ENCODE assay signal across 8 mouse cellular contexts in genomic region chr1:34434660-34435160, GRCm38 (mm10). TPM values are rescaled to one million over a fixed set of nuclear protein-coding genes. Genes with fewer than 3 reads are reported as not detected.
A peak's percentile ranks its signal among the peaks of the same experiment; 100 is the strongest.
DNase-seq lines count a peak whose midpoint lies in the region; ATAC-seq and TF ChIP-seq lines count a peak whose summit lies in the region.

No protein-coding gene starts in this region.

- peak; percentile 72; the same call in 1 of the 2 replicates for TF ChIP-seq POLR2A in lung, adult 2 months (IDR thresholded peaks at IDR 0.05; ENCODE audit: borderline replicate concordance, extremely low read depth, low read depth, low read length)

- H3K36me3 ChIP-seq in G1E (replicated peaks) = peaks cover 32% of the 10 kb centered on the region
- H3K36me3 ChIP-seq in forebrain, embryonic 16.5 days (ENCODE audit: control insufficient read depth, insufficient read depth) = peaks cover 14% of the 10 kb centered on the region
- H3K36me3 ChIP-seq in neural tube, embryonic 15.5 days = no peaks in the 10 kb centered on the region; the same call in 1 of the 2 replicates

- H3K27ac ChIP-seq in forebrain, embryonic 16.5 days (ENCODE audit: low read length) = peak overlapping the region; percentile 95
- peak overlapping the region; percentile 89 for H3K27ac ChIP-seq in layer of hippocampus, adult 2 months
- H3K27ac ChIP-seq in neural tube, embryonic 15.5 days (replicated peaks) = peak overlapping the region; percentile 94

- peak overlapping the region; percentile 70 for H3K4me3 ChIP-seq in G1E (ENCODE audit: low read depth, low read length)
- H3K4me3 ChIP-seq in forebrain, embryonic 16.5 days (replicated peaks; ENCODE audit: low read length) = peak overlapping the region; percentile 66
- peak overlapping the region; percentile 80 for H3K4me3 ChIP-seq in layer of hippocampus, adult 2 months
- H3K4me3 ChIP-seq in lung, adult 2 months (replicated peaks; ENCODE audit: extremely low read depth, low read depth, low read length) = peak overlapping the region; percentile 76
- peak overlapping the region; percentile 71 for H3K4me3 ChIP-seq in neural tube, embryonic 15.5 days (replicated peaks)

- intact Hi-C loops in heart, postnatal 36 days (cut with DNase I) = loop anchor here (5.0 to 10.0 kb wide), 3 partner anchors 317 to 620 kb away; partner anchors contain the start of gene Zfp451

- peaks cover 40% of the 10 kb centered on the region for H3K9me3 ChIP-seq in G1E (replicated peaks)
- H3K9me3 ChIP-seq in forebrain, embryonic 16.5 days (ENCODE audit: control insufficient read depth, low read length) = peaks cover 22% of the 10 kb centered on the region
- peaks cover 5% of the 10 kb centered on the region; the same call in 1 of the 2 replicates for H3K9me3 ChIP-seq in neural tube, embryonic 15.5 days (replicated peaks)

- peak overlapping the region; percentile 54 for H3K4me2 ChIP-seq in forebrain, embryonic 16.5 days (ENCODE audit: low read length)
- H3K4me2 ChIP-seq in neural tube, embryonic 15.5 days = peak overlapping the region; percentile 63

- peaks cover 22% of the 10 kb centered on the region for H3K4me1 ChIP-seq in G1E (ENCODE audit: insufficient read depth, low read depth, low read length)
- H3K4me1 ChIP-seq in forebrain, embryonic 16.5 days (replicated peaks; ENCODE audit: control insufficient read depth, insufficient read depth, low read length) = peaks cover 24% of the 10 kb centered on the region
- peaks cover 4% of the 10 kb centered on the region for H3K4me1 ChIP-seq in lung, adult 2 months (ENCODE audit: control insufficient read depth, insufficient read depth, low read length)
- H3K4me1 ChIP-seq in neural tube, embryonic 15.5 days = peaks cover 28% of the 10 kb centered on the region

- peak overlapping the region; percentile 77 for H3K9ac ChIP-seq in forebrain, embryonic 16.5 days (replicated peaks; ENCODE audit: low read depth, low read length)
- H3K9ac ChIP-seq in neural tube, embryonic 15.5 days (replicated peaks) = peak overlapping the region; percentile 69

- DNase-seq in G1E (ENCODE audit: low spot score) = no peak
- DNase-seq in cerebellum, adult 18-20 months = peak; percentile 91 to 96
- peak; percentile 93 to 95 for DNase-seq in heart, postnatal 36 days
- peak; percentile 90 to 94 for DNase-seq in layer of hippocampus, adult 2 months (ENCODE audit: low spot score in 2 of 2)
- DNase-seq in lung, adult 2 months = peak; percentile 93
- peak; percentile 88 for DNase-seq in testis, postnatal 10 days (ENCODE audit: low spot score)

- no peak for TF ChIP-seq CTCF in G1E (IDR thresholded peaks at IDR 0.05; ENCODE audit: low read depth, low read length)
- TF ChIP-seq CTCF in layer of hippocampus, adult 2 months (conservative IDR thresholded peaks at IDR 0.05) = no peak
- no peak for TF ChIP-seq CTCF in lung, adult 2 months (IDR thresholded peaks at IDR 0.05; ENCODE audit: insufficient read depth, low read length)

- whole genome bisulfite sequencing in forebrain, embryonic 16.5 days = under 1% methylated on average over 30 of the region's 30 CpGs
- WGBS in lung, adult 2 months = 1% methylated on average over 30 of the region's 30 CpGs
- under 1% methylated on average over 30 of the region's 30 CpGs for WGBS in neural tube, embryonic 15.5 days

- H3K27me3 ChIP-seq in G1E (ENCODE audit: insufficient read depth, low read length) = no peaks in the 10 kb centered on the region; the same call in 1 of the 2 replicates
- no peaks in the 10 kb centered on the region for H3K27me3 ChIP-seq in forebrain, embryonic 16.5 days (replicated peaks; ENCODE audit: control insufficient read depth, insufficient read depth, low read length)
- no peaks in the 10 kb centered on the region for H3K27me3 ChIP-seq in neural tube, embryonic 15.5 days (replicated peaks)

- no peak for ATAC-seq in G1E (ENCODE audit: extremely low read depth, insufficient number of reproducible peaks, low FRiP score, poor library complexity, severe bottlenecking)
- ATAC-seq in forebrain, embryonic 16.5 days = peak; percentile 18; the same call in 1 of the 2 replicates
- peak; percentile 36 for ATAC-seq in neural tube, embryonic 15.5 days (ENCODE audit: low FRiP score)

RNA-seq across cellular contexts. Expression of gene Ccdc115, which starts 4.8 kb away (rescaled TPM):
- total RNA-seq in G1E (2014; fragmentation: Nextera tagmentation) (97.1 and 135 TPM in 2 replicates), G1E (2017) (146 TPM in 2 replicates)
- 60.5 and 74.6 TPM in 2 replicates for polyA plus RNA-seq in G1E (2012)
- 67.4 and 73.6 TPM in 2 replicates for polyA plus RNA-seq in forebrain, embryonic 16.5 days (2015; fragmentation: Nextera tagmentation; extraction: Ambion mirVana)
- 10 to 100 TPM; 14.1 to 15.2 TPM for total RNA-seq in heart, postnatal 36 days (2021)
- 10 to 100 TPM; 19.2 to 20.3 TPM for total RNA-seq in layer of hippocampus, adult 2 months (2021)
- 21.8 and 21.9 TPM in 2 replicates for polyA plus RNA-seq in lung, adult 2 months (2012; rRNA removed)
- 63.9 and 65.2 TPM in 2 replicates for polyA plus RNA-seq in neural tube, embryonic 15.5 days (2015; fragmentation: Nextera tagmentation; extraction: Ambion mirVana)

RNA-seq across cellular contexts. Expression of gene Imp4, which starts 4.9 kb away (rescaled TPM):
- total RNA-seq in G1E (2014; fragmentation: Nextera tagmentation) (121 and 129 TPM in 2 replicates), G1E (2017) (35.5 and 36.5 TPM in 2 replicates)
- polyA plus RNA-seq in G1E (2012) = 50.4 and 71.2 TPM in 2 replicates
- 58.8 and 65.6 TPM in 2 replicates for polyA plus RNA-seq in forebrain, embryonic 16.5 days (2015; fragmentation: Nextera tagmentation; extraction: Ambion mirVana)
- total RNA-seq in heart, postnatal 36 days (2021) = 10 to 100 TPM; 28.3 to 29.2 TPM
- 10 to 100 TPM; 34.5 to 36.6 TPM for total RNA-seq in layer of hippocampus, adult 2 months (2021)
- 29.2 and 45.3 TPM in 2 replicates for polyA plus RNA-seq in lung, adult 2 months (2012; rRNA removed)
- polyA plus RNA-seq in neural tube, embryonic 15.5 days (2015; fragmentation: Nextera tagmentation; extraction: Ambion mirVana) = 48.6 and 61.0 TPM in 2 replicates

RNA-seq across cellular contexts. Expression of gene Ptpn18, which starts 24.9 kb away (rescaled TPM):
- total RNA-seq in G1E (2014; fragmentation: Nextera tagmentation) (47.9 and 57.9 TPM in 2 replicates), G1E (2017) (104 and 190 TPM in 2 replicates)
- 117 and 173 TPM in 2 replicates for polyA plus RNA-seq in G1E (2012)
- polyA plus RNA-seq in forebrain, embryonic 16.5 days (2015; fragmentation: Nextera tagmentation; extraction: Ambion mirVana) = 4.0 and 4.2 TPM in 2 replicates
- total RNA-seq in heart, postnatal 36 days (2021) = 1 to 10 TPM; 4.8 to 5.6 TPM
- 1 to 10 TPM; 5.0 to 6.3 TPM for total RNA-seq in layer of hippocampus, adult 2 months (2021)
- polyA plus RNA-seq in lung, adult 2 months (2012; rRNA removed) = 95.1 and 177 TPM in 2 replicates
- polyA plus RNA-seq in neural tube, embryonic 15.5 days (2015; fragmentation: Nextera tagmentation; extraction: Ambion mirVana) = 6.0 and 18.1 TPM in 2 replicates
